ENCODE assay signal across 7 mouse cellular contexts in the genomic region with DNA sequence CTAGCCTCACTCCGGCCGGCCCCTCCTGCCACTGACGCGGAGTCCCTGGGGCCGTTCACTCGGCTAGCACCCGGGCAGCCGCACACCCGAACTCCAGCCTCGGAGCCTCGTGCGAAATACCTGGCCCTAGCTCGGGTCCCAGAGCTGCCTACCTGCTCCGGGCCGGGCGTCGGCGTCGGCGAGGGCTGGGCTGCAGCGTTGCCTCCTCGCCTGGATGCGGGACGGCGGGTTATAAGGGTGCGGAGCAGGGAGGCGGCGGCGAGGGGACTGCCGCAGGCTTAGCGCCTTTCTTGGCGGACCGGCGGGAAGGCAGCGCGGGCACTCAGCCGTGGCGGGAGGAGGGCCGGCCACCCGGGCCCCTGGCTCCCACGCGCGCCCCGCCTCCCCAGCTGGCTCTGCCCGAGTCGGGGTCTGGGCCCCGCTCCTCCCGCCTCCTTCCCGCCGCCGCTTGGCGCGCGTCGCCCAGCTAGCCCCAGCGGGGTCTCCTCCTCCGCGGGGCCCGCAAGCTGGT. TPM values are rescaled to one million over a fixed set of nuclear protein-coding genes. Genes with fewer than 3 reads are reported as not detected.
A peak's percentile ranks its signal among the peaks of the same experiment; 100 is the strongest.
DNase-seq lines count a peak whose midpoint lies in the region; ATAC-seq and TF ChIP-seq lines count a peak whose summit lies in the region.

No protein-coding gene starts in this region.

- no peaks in the 10 kb centered on the region for H3K9me3 ChIP-seq in hindbrain, embryonic 14.5 days (ENCODE audit: control insufficient read depth, low read length)
- H3K9me3 ChIP-seq in midbrain, embryonic 10.5 days (replicated peaks) = no peaks in the 10 kb centered on the region

- DNase-seq in lung, adult 2 months = peak; percentile 12
- DNase-seq in lung, postnatal 4 days = no peak
- DNase-seq in cerebellum, postnatal 25 days = peak; percentile 49 to 68
- no peak for DNase-seq in hindbrain, embryonic 14.5 days (ENCODE audit: low spot score)
- no peak for DNase-seq in midbrain, embryonic 10.5 days (ENCODE audit: low spot score)
- no peak for DNase-seq in left cerebral cortex, postnatal 36 days (ENCODE audit: low spot score in 2 of 2)
- no peak for DNase-seq in spleen, postnatal 14 days (ENCODE audit: low spot score in 2 of 2)

- WGBS in lung, adult 2 months = under 1% methylated on average over 57 of the region's 59 CpGs
- whole genome bisulfite sequencing in hindbrain, embryonic 14.5 days = 1% methylated on average over 50 of the region's 59 CpGs
- under 1% methylated on average over 53 of the region's 59 CpGs for WGBS in midbrain, embryonic 10.5 days

- H3K4me1 ChIP-seq in lung, adult 2 months (ENCODE audit: control insufficient read depth, insufficient read depth, low read length) = peaks cover 11% of the 10 kb centered on the region
- H3K4me1 ChIP-seq in hindbrain, embryonic 14.5 days (replicated peaks; ENCODE audit: control insufficient read depth, insufficient read depth, low read length) = peaks cover 30% of the 10 kb centered on the region
- H3K4me1 ChIP-seq in midbrain, embryonic 10.5 days = peaks cover 40% of the 10 kb centered on the region

- H3K4me2 ChIP-seq in hindbrain, embryonic 14.5 days (replicated peaks) = peak overlapping the region; percentile 84

- peaks cover 62% of the 10 kb centered on the region for H3K27me3 ChIP-seq in hindbrain, embryonic 14.5 days (ENCODE audit: control insufficient read depth, insufficient read depth, low read length)
- H3K27me3 ChIP-seq in midbrain, embryonic 10.5 days (ENCODE audit: low read depth, poor library complexity, severe bottlenecking) = peaks cover 87% of the 10 kb centered on the region

- intact Hi-C loops in left cerebral cortex, postnatal 36 days (cut with DNase I) = loop anchor here (5.0 kb wide), 1 partner anchor 503 kb away; no protein-coding TSS in a partner anchor

- no peak for TF ChIP-seq CTCF in lung, adult 2 months (IDR thresholded peaks at IDR 0.05; ENCODE audit: insufficient read depth, low read length)

- TF ChIP-seq POLR2A in lung, adult 2 months (IDR thresholded peaks at IDR 0.05; ENCODE audit: borderline replicate concordance, extremely low read depth, low read depth, low read length) = no peak

- no peak overlapping the region for H3K27ac ChIP-seq in hindbrain, embryonic 14.5 days
- H3K27ac ChIP-seq in midbrain, embryonic 10.5 days (replicated peaks) = peak overlapping the region; percentile 72

- ATAC-seq in hindbrain, embryonic 14.5 days (ENCODE audit: low FRiP score) = no peak

- H3K36me3 ChIP-seq in hindbrain, embryonic 14.5 days (replicated peaks; ENCODE audit: control insufficient read depth, insufficient read depth) = no peaks in the 10 kb centered on the region
- no peaks in the 10 kb centered on the region for H3K36me3 ChIP-seq in midbrain, embryonic 10.5 days

- H3K4me3 ChIP-seq in lung, adult 2 months (replicated peaks; ENCODE audit: extremely low read depth, low read depth, low read length) = peak overlapping the region; percentile 50
- peak overlapping the region; percentile 41 for H3K4me3 ChIP-seq in hindbrain, embryonic 14.5 days (replicated peaks; ENCODE audit: low read length)
- H3K4me3 ChIP-seq in midbrain, embryonic 10.5 days = peak overlapping the region; percentile 63

- H3K9ac ChIP-seq in hindbrain, embryonic 14.5 days = peak overlapping the region; percentile 53

RNA-seq across cellular contexts. Expression of gene Trp73, which starts 0.3 kb away (rescaled TPM):
- polyA plus RNA-seq in lung, adult 2 months (2012; rRNA removed) = 9.9 and 10.0 TPM in 2 replicates
- polyA plus RNA-seq in hindbrain, embryonic 14.5 days (2014; fragmentation: Nextera tagmentation; extraction: Ambion mirVana) = 0.68 and 0.96 TPM in 2 replicates
- 0.30 and 0.36 TPM in 2 replicates for polyA plus RNA-seq in midbrain, embryonic 10.5 days (2016; fragmentation: Nextera tagmentation; extraction: Ambion mirVana)
- total RNA-seq in left cerebral cortex, postnatal 36 days (2021) = under 1 TPM; 0.27 to 0.32 TPM

RNA-seq across cellular contexts. Expression of gene Wrap73, which starts 2.4 kb away (rescaled TPM):
- 20.2 and 20.3 TPM in 2 replicates for polyA plus RNA-seq in lung, adult 2 months (2012; rRNA removed)
- 35.3 and 36.3 TPM in 2 replicates for polyA plus RNA-seq in hindbrain, embryonic 14.5 days (2014; fragmentation: Nextera tagmentation; extraction: Ambion mirVana)
- polyA plus RNA-seq in midbrain, embryonic 10.5 days (2016; fragmentation: Nextera tagmentation; extraction: Ambion mirVana) = 47.2 and 53.1 TPM in 2 replicates
- total RNA-seq in left cerebral cortex, postnatal 36 days (2021) = 10 to 100 TPM; 29.3 to 31.0 TPM

RNA-seq across cellular contexts. Expression of gene Tprgl, which starts 20.7 kb away (rescaled TPM):
- 223 and 276 TPM in 2 replicates for polyA plus RNA-seq in lung, adult 2 months (2012; rRNA removed)
- polyA plus RNA-seq in hindbrain, embryonic 14.5 days (2014; fragmentation: Nextera tagmentation; extraction: Ambion mirVana) = 203 and 222 TPM in 2 replicates
- 120 and 129 TPM in 2 replicates for polyA plus RNA-seq in midbrain, embryonic 10.5 days (2016; fragmentation: Nextera tagmentation; extraction: Ambion mirVana)
- 100 to 1,000 TPM; 156 to 182 TPM for total RNA-seq in left cerebral cortex, postnatal 36 days (2021)

RNA-seq across cellular contexts. Expression of gene Megf6, which starts 30.8 kb away (rescaled TPM):
- 68.6 and 83.1 TPM in 2 replicates for polyA plus RNA-seq in lung, adult 2 months (2012; rRNA removed)
- 8.8 and 10.1 TPM in 2 replicates for polyA plus RNA-seq in hindbrain, embryonic 14.5 days (2014; fragmentation: Nextera tagmentation; extraction: Ambion mirVana)
- polyA plus RNA-seq in midbrain, embryonic 10.5 days (2016; fragmentation: Nextera tagmentation; extraction: Ambion mirVana) = 21.6 and 23.4 TPM in 2 replicates
- 1 to 10 TPM; 3.4 to 3.9 TPM for total RNA-seq in left cerebral cortex, postnatal 36 days (2021)

Comparison
In these comparisons a context has a peak if more than half of its experiments do, and no peak if none do; other contexts are left out.
1. DNase-seq: peak in lung, adult 2 months (single experiment) and cerebellum, postnatal 25 days (2 of 2); none in lung, postnatal 4 days (0 of 2), hindbrain, embryonic 14.5 days (single experiment), midbrain, embryonic 10.5 days (single experiment), left cerebral cortex, postnatal 36 days (0 of 2) and spleen, postnatal 14 days (0 of 2).
2. Peak in every context shown above with its lines, with median percentiles within 50 percentile points of each other: H3K4me3 ChIP-seq.